Mouse (Mus musculus): Measurements from ENCODE around the gene Zfp648. TPM values are rescaled to one million over a fixed set of nuclear protein-coding genes. Genes with fewer than 3 reads are reported as not detected.

Zfp648 gene
- 0.13 and 0.26 TPM in 2 replicates for polyA plus RNA-seq (2014; fragmentation: Nextera tagmentation; extraction: Ambion mirVana)

DNA sequence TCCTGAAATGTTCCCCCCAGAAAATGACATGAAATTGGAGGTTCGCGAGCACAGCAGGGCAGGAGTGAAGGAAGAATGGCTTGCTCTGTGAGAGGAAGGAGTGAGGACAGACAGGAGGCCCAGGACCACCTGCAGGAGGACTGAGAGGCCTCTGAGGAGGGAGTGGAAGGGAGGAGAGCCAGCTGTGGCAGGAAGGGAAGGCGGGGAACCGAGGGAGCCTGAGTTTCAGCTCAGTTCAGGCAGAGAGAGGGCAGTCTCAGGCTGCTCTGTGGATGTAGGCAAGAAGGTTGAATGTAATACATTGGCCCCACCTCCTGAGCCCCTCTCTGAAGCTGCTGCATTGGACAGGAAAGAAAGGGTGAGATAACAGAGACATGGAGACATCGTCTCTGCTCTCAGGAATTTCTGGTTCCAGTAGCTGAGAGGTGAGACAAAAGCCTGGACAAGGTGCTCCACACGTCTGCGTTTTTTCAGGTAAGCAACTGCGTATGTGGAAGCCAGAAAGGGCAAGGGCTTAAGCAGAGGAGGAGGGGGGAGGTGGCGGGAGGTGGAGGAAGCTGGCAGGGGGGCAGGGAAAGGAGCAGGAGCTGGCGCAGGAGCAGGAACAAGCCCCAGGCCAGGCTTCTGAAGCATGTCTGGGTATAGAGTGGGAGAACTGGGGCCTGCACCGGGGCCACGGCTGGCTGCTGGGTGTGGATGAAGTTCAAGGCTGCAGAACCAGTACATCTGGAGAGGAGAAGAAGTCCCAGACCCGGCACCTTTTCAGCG lies at the start of gene Zfp648:
Gene Zfp648 (plus strand): TSS at position 233 of the 768 bp plus-strand sequence.
- H3K27ac ChIP-seq (ENCODE audit: low read depth, low read length): no peak within 1 kb of the TSS
- H3K9ac ChIP-seq (ENCODE audit: low read depth, low read length): no peak within 1 kb of the TSS
- no peak within 1 kb of the TSS for H3K4me3 ChIP-seq (ENCODE audit: low read length)
- WGBS: 34% methylated on average over 14 of the region's 14 CpGs
- no peaks in the 10 kb centered on the region for H3K36me3 ChIP-seq (ENCODE audit: control insufficient read depth, insufficient read depth, low read length)
- peaks cover 21% of the 10 kb centered on the region for H3K27me3 ChIP-seq (ENCODE audit: control insufficient read depth, insufficient read depth, low read length)
- no peak within 1 kb of the TSS for H3K4me2 ChIP-seq (replicated peaks; ENCODE audit: low read depth, low read length)
- peak; percentile 50; the same call in 1 of the 2 replicates for ATAC-seq (ENCODE audit: low FRiP score, low TSS enrichment)
- peaks cover 4% of the 10 kb centered on the region; the same call in 1 of the 2 replicates for H3K4me1 ChIP-seq (ENCODE audit: control insufficient read depth, insufficient read depth, low read length)
- H3K9me3 ChIP-seq (ENCODE audit: control insufficient read depth, low read length): no peaks in the 10 kb centered on the region

DNA sequence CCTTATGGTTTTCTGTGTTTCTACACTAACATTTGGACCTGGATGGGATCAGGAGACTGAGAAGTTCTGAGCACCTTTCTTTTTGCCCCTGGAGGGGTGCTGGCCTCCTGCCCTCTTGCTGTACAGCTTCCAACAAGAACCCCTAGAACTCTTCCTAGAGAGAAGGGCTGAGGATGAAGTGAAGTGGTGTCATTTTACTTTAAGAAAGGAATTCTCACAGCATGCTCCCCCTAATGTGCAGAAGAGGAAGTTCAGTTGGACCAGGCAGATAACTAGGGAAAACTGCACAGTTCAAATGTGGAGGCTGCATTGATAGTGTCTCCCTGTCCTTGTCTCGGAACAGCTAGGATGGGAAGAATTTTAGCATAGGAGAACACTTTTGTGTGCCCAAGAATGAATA lies 48.4 kb upstream of the Zfp648 start:
- ATAC-seq (ENCODE audit: low FRiP score, low TSS enrichment): no peak
- H3K4me2 ChIP-seq (replicated peaks; ENCODE audit: low read depth, low read length): no peak overlapping the region
- no peak overlapping the region for H3K27ac ChIP-seq (ENCODE audit: low read depth, low read length)

DNA sequence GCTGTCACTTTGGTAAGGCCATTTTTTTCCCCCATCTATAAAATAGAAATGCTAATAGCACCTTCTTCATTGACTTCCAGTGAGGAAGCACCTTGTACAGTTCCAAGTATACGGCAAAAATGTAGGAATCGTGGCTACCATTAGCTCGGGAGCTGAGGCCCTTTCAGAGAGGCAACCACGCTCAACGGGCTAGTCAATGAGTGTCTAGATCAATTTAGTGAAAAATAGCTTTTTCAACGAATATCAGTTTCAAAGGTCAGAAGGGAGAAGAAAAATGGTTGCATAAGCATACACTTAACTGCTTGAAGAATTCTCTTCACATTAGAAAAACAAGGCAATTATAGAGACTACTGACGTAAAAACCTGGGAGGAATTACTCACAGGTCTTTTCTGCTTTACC lies 47.2 kb upstream of the Zfp648 start:
- 78% methylated on average over 7 of the region's 7 CpGs for WGBS
- ATAC-seq (ENCODE audit: low FRiP score, low TSS enrichment): no peak

More for the DNA sequence above, 48.4 kb upstream of the Zfp648 start:
- H3K4me3 ChIP-seq (ENCODE audit: low read length): no peak overlapping the region
- peaks cover 13% of the 10 kb centered on the region; the same call in 1 of the 2 replicates for H3K4me1 ChIP-seq (ENCODE audit: control insufficient read depth, insufficient read depth, low read length)
- no peaks in the 10 kb centered on the region for H3K9me3 ChIP-seq (ENCODE audit: control insufficient read depth, low read length)
- WGBS: 88% methylated on average over 1 of the region's 1 CpGs
- H3K9ac ChIP-seq (ENCODE audit: low read depth, low read length): no peak overlapping the region
- no peaks in the 10 kb centered on the region for H3K36me3 ChIP-seq (ENCODE audit: control insufficient read depth, insufficient read depth, low read length)
- no peaks in the 10 kb centered on the region for H3K27me3 ChIP-seq (ENCODE audit: control insufficient read depth, insufficient read depth, low read length)

DNA sequence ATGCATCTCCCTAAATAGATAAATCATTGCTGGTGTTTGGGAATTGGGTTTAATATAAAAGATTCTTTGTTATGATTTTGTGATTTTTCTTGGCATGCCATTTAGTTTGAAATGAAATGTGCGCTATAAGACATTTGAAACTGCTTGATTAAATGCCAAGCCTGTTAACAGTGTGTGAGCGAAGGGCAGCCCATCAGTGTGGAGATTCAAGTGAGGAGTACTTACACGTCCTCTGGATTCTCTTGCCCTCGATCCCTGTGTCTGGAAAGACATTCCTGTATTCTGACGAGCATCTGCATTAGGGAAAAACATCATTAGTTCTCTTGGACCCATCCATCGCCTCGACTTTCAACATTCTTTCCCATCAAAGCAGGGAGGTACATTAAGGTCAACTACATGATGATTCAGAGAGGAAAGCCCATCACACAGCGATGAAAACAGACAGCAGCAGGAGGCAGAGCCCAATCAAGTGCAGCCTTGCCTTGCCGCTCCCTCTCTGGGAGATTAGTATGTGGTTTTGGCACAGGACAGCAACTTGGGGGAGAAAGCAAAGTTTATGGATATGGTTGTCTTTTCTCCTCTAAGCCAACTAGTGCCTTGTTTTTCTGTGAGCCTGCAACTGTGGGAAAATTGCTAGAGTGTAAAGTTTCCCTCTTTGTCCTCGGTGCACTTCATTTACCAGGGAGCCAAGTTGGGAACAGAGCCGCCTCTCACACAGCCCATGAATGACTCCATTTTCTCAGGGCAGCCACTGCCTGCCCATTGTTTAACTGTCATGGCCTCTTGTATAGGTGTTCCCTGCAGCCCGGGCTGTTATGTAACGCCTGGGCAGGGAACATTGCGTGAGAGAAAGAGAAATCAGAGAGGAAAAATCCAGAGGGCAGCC lies 44.6 kb upstream of the Zfp648 start:
- H3K36me3 ChIP-seq (ENCODE audit: control insufficient read depth, insufficient read depth, low read length): no peaks in the 10 kb centered on the region
- no peak overlapping the region for H3K27ac ChIP-seq (ENCODE audit: low read depth, low read length)
- no peaks in the 10 kb centered on the region for H3K4me1 ChIP-seq (ENCODE audit: control insufficient read depth, insufficient read depth, low read length)
- no peaks in the 10 kb centered on the region for H3K9me3 ChIP-seq (ENCODE audit: control insufficient read depth, low read length)
- H3K4me3 ChIP-seq (ENCODE audit: low read length): no peak overlapping the region
- H3K4me2 ChIP-seq (replicated peaks; ENCODE audit: low read depth, low read length): no peak overlapping the region
- no peak for ATAC-seq (ENCODE audit: low FRiP score, low TSS enrichment)
- H3K27me3 ChIP-seq (ENCODE audit: control insufficient read depth, insufficient read depth, low read length): no peaks in the 10 kb centered on the region
- 70% methylated on average over 14 of the region's 14 CpGs for WGBS
- no peak overlapping the region for H3K9ac ChIP-seq (ENCODE audit: low read depth, low read length)

More for the DNA sequence above, 47.2 kb upstream of the Zfp648 start:
- Histone ChIP-seq H3K27me3 (ENCODE audit: control insufficient read depth, insufficient read depth, low read length) (no peaks in the 10 kb centered on the region), H3K27ac (ENCODE audit: low read depth, low read length) (no peak overlapping the region), H3K4me1 (ENCODE audit: control insufficient read depth, insufficient read depth, low read length) (peaks cover 11% of the 10 kb centered on the region; the same call in 1 of the 2 replicates), H3K4me2 (replicated peaks; ENCODE audit: low read depth, low read length) (no peak overlapping the region), H3K9me3 (ENCODE audit: control insufficient read depth, low read length) (no peaks in the 10 kb centered on the region), H3K36me3 (ENCODE audit: control insufficient read depth, insufficient read depth, low read length) (no peaks in the 10 kb centered on the region), H3K9ac (ENCODE audit: low read depth, low read length) (no peak overlapping the region), H3K4me3 (ENCODE audit: low read length) (no peak overlapping the region)

DNA sequence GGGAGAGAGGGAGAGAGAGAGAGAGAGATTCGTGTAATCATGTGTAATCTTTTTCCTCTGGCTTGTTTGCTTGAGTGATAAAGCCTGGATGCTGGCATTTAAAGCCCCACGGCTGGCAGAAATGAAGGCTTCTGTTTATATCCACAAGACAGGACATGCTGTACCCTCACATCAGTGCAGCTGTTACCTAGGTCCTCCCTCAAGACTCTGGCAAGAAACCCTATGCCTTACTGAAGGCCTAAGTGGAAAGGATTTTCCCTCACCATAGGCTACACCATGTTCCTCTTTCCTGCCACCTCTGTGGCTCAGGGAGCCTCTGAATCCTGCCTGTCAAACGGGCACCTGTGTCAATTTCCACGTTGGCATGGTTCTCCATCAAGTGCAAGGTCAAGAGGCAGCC lies 43.9 kb upstream of the Zfp648 start:
- Histone ChIP-seq H3K9me3 (ENCODE audit: control insufficient read depth, low read length) (no peaks in the 10 kb centered on the region), H3K27me3 (ENCODE audit: control insufficient read depth, insufficient read depth, low read length) (no peaks in the 10 kb centered on the region), H3K4me1 (ENCODE audit: control insufficient read depth, insufficient read depth, low read length) (no peaks in the 10 kb centered on the region), H3K4me2 (replicated peaks; ENCODE audit: low read depth, low read length) (no peak overlapping the region), H3K4me3 (ENCODE audit: low read length) (no peak overlapping the region), H3K36me3 (ENCODE audit: control insufficient read depth, insufficient read depth, low read length) (no peaks in the 10 kb centered on the region), H3K27ac (ENCODE audit: low read depth, low read length) (no peak overlapping the region), H3K9ac (ENCODE audit: low read depth, low read length) (no peak overlapping the region)
- ATAC-seq (ENCODE audit: low FRiP score, low TSS enrichment): no peak
- 77% methylated on average over 4 of the region's 4 CpGs for WGBS

DNA sequence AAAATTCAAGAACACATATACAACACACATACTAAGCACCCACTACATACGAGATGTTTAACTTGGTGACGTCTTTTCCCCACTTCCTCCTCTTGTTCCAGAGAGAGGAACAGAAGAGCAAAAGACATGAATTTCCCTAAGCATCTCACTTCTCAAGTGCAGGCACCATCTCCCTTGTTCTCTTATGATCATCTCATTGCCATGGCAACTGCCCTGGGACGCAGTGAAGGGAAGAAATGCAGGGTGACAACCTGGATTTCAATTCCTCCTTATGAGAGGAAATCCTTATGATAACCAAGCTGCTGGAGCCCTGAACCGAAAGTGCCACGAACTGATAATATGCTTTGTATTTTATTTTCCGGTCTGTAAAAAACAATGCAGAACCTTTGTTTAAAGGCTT lies 33.3 kb upstream of the Zfp648 start:
- WGBS: 90% methylated on average over 6 of the region's 6 CpGs
- no peak for ATAC-seq (ENCODE audit: low FRiP score, low TSS enrichment)
- Histone ChIP-seq H3K9me3 (ENCODE audit: control insufficient read depth, low read length) (no peaks in the 10 kb centered on the region), H3K4me3 (ENCODE audit: low read length) (no peak overlapping the region), H3K27me3 (ENCODE audit: control insufficient read depth, insufficient read depth, low read length) (no peaks in the 10 kb centered on the region), H3K4me1 (ENCODE audit: control insufficient read depth, insufficient read depth, low read length) (no peaks in the 10 kb centered on the region), H3K36me3 (ENCODE audit: control insufficient read depth, insufficient read depth, low read length) (no peaks in the 10 kb centered on the region), H3K27ac (ENCODE audit: low read depth, low read length) (no peak overlapping the region), H3K4me2 (replicated peaks; ENCODE audit: low read depth, low read length) (no peak overlapping the region), H3K9ac (ENCODE audit: low read depth, low read length) (no peak overlapping the region)

DNA sequence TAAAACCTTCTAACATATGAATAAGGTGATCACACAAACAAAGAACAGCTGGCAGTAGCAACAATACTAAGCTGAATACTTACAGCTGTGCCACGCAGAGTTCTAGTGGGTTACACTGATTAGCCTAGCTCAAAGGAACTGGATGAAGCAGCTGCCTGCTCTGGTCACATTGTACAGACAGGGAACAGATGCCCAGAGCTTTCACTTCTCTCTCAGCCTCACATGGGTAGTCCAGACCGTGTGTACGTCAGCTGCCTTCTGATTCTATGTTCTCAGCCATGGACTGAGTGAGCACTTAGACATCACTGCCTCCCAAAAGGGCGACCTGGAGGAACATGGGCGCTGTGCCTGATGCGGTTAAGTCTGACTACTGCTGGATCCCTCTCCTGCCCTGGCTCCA lies 25.7 kb upstream of the Zfp648 start:
- H3K27me3 ChIP-seq (ENCODE audit: control insufficient read depth, insufficient read depth, low read length): no peaks in the 10 kb centered on the region
- 87% methylated on average over 6 of the region's 6 CpGs for WGBS

DNA sequence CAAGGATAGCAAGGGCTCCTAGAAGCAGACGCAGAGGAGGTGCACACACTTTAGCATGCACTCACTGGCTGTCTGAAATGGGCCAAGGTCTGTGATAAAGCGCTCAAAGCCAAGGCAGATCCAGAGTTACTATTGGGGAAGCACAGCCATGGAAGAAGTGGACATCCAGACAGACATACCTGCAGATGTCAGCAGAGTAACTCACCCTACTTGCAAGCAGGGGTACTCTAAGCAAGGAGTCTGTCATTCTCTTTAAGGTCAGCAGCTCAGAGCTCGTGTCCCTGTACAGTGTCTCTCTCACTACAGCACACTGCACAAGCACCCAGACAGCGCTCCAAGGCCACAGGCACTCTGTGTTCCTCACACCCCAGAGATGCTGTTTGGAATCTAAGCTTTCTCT lies 23.2 kb upstream of the Zfp648 start:
- Histone ChIP-seq H3K4me3 (ENCODE audit: low read length) (no peak overlapping the region), H3K36me3 (ENCODE audit: control insufficient read depth, insufficient read depth, low read length) (no peaks in the 10 kb centered on the region), H3K9ac (ENCODE audit: low read depth, low read length) (no peak overlapping the region), H3K27me3 (ENCODE audit: control insufficient read depth, insufficient read depth, low read length) (no peaks in the 10 kb centered on the region), H3K4me1 (ENCODE audit: control insufficient read depth, insufficient read depth, low read length) (no peaks in the 10 kb centered on the region), H3K4me2 (replicated peaks; ENCODE audit: low read depth, low read length) (no peak overlapping the region), H3K9me3 (ENCODE audit: control insufficient read depth, low read length) (no peaks in the 10 kb centered on the region), H3K27ac (ENCODE audit: low read depth, low read length) (no peak overlapping the region)
- 89% methylated on average over 4 of the region's 4 CpGs for WGBS
- ATAC-seq (ENCODE audit: low FRiP score, low TSS enrichment): no peak

More for the DNA sequence above, 25.7 kb upstream of the Zfp648 start:
- no peak overlapping the region for H3K27ac ChIP-seq (ENCODE audit: low read depth, low read length)
- no peak overlapping the region for H3K9ac ChIP-seq (ENCODE audit: low read depth, low read length)
- no peak overlapping the region for H3K4me2 ChIP-seq (replicated peaks; ENCODE audit: low read depth, low read length)
- H3K9me3 ChIP-seq (ENCODE audit: control insufficient read depth, low read length): no peaks in the 10 kb centered on the region
- no peak overlapping the region for H3K4me3 ChIP-seq (ENCODE audit: low read length)
- no peaks in the 10 kb centered on the region for H3K4me1 ChIP-seq (ENCODE audit: control insufficient read depth, insufficient read depth, low read length)
- no peaks in the 10 kb centered on the region for H3K36me3 ChIP-seq (ENCODE audit: control insufficient read depth, insufficient read depth, low read length)
- no peak for ATAC-seq (ENCODE audit: low FRiP score, low TSS enrichment)
